Mouse (Mus musculus) retina, postnatal 1 day (tissue): ENCODE data around the gene Tas2r105.

Experiments used
- DNase-seq: peaks from one replicate; pipeline ENCODE4 v3.0.0-alpha.2; 2012

Gene Tas2r105

GRCm38 (mm10) chr6:131687395-131687794, at the start of gene Tas2r105:
TSS of gene Tas2r105 (minus strand) at chr6:131687495.
- DNase-seq, result no peak

- no peak for DNase-seq
Measured at GRCm38 (mm10) chr6:131712803-131713202, 25.5 kb upstream of the Tas2r105 start.

GRCm38 (mm10) chr6:131689963-131690362, 2.7 kb upstream of the Tas2r105 start, which contains the start of gene Tas2r114:
TSS of gene Tas2r114 (minus strand) at chr6:131690063.
- no peak for DNase-seq

GRCm38 (mm10) chr6:131685644-131686043, 1.7 kb downstream of the Tas2r105 start, which contains the start of gene Tas2r104:
TSS of gene Tas2r104 (minus strand) at chr6:131685744.
- DNase-seq, result no peak

- no peak for DNase-seq
Measured at GRCm38 (mm10) chr6:131678786-131679185, 8.5 kb downstream of the Tas2r105 start, which contains the start of gene Tas2r106. TSS of gene Tas2r106 (minus strand) at chr6:131678886.

GRCm38 (mm10) chr6:131660049-131660448, 27.2 kb downstream of the Tas2r105 start, which contains the start of gene Tas2r107:
TSS of gene Tas2r107 (minus strand) at chr6:131660149.
- no peak for DNase-seq
